Mouse (Mus musculus) Patski (cell line): Measurements from ENCODE around the gene Gltpd2. TPM values are rescaled to one million over a fixed set of nuclear protein-coding genes. Genes with fewer than 3 reads are reported as not detected.
A peak's percentile ranks its signal among the peaks of the same experiment; 100 is the strongest.

Experiments
- ATAC-seq: fragments of 100-300 bp; one replicate; pipeline ENCODE4 v1.8.0; 2021
- CTCF ChIA-PET: fragments of 350-600 bp; sonication (Branson Sonifier 250); formaldehyde crosslinking; loops from one replicate; lab custom pipeline; 2022; ENCODE audit warnings: inconsistent platforms; lab: Charles Lee
- POLR2A ChIA-PET: fragments of 350-600 bp; sonication (Branson Sonifier 250); formaldehyde crosslinking; loops from one replicate; lab custom pipeline; 2022; ENCODE audit warnings: antibody characterized with exemption, inconsistent platforms; lab: Charles Lee
- DNase-seq: peaks from one replicate; pipeline ENCODE4 v3.0.0-alpha.2; 2011; ENCODE audit warnings: low read depth, low spot score
- H3K27me3 ChIP-seq: fragments of 371-371 bp; one replicate; pipeline ENCODE4 v1.5.1; 2021
- CTCF ChIP-seq: fragments of 100-300 bp; IDR thresholded peaks from one replicate; pipeline ENCODE4 v1.5.1; 2021
- in situ Hi-C: fragments of 300-500 bp; cut with MboI; formaldehyde crosslinking; loops from 3 replicates; pipeline ENCODE4 v1.11.1; 2018; ENCODE audit warnings: low pct_unique_long_range_greater_than_20kb, mixed read lengths
- polyA plus RNA-seq: library from polyadenylated mRNA; unstranded; gene quantifications from one replicate; pipeline ENCODE4 v1.2.3, GENCODE M21; 2021

Gltpd2 gene
- polyA plus RNA-seq, 1 experiment from 2014 or later, result not detected

DNA sequence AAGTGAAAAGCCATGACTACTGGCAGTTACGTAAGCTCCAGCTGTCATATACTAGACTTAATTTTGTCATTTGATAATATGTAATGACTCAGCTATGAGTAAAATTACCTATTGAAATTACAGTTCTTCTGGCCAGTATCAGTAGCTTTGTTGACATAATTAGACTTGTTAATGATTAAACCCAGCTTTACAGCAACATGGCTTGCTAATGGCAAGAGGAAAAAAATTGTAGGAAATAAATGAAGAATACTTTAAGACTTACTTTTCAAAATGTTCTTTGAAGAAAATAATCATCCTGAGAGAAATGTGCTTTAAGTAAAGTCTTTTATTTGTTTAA lies 18.6 kb upstream of the Gltpd2 start:
- no peak for ATAC-seq
- no peaks in the 10 kb centered on the region for H3K27me3 ChIP-seq
- CTCF ChIA-PET, result interaction anchor here (0.8 to 2.0 kb wide), 17 partner anchors 12 to 89 kb away, joined by 3 to 16 read pairs (median 4); partner anchors contain the start of genes Arrb2 and Med11
- TF ChIP-seq CTCF, result no peak
- POLR2A ChIA-PET, result interaction anchor here (1.1 kb wide), 1 partner anchor 48 kb away, joined by 3 read pairs; the partner anchor contains the start of gene Med11
- DNase-seq, result no peak
- in situ Hi-C loops, result loop anchor here (5.0 kb wide), 1 partner anchor 48 kb away; the partner anchor contains the start of gene Med11

DNA sequence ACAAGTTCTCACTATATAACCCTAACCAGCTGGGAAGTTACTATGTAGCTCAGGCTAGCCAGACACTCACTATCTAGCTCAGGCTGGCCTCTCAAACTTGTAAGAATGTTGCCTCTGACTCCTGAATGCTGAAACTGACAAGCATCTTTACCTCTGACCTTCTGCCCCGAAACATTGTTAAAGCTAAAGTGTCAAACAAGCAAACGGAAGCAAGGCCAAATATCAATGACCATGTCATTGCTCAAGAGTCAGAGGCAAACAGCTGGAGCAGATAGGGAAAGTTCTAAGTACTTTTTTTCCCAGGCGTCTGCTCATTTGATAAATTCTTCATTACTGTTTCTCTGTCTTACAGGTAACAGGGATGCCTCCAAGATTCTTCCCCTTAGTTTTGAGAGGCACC lies 17.0 kb upstream of the Gltpd2 start:
- CTCF ChIA-PET, result interaction anchor here (0.9 to 1.1 kb wide), 4 partner anchors 14 to 70 kb away, joined by 3 to 4 read pairs (median 4); partner anchors contain the start of genes Arrb2 and Med11
- no peaks in the 10 kb centered on the region for H3K27me3 ChIP-seq
- POLR2A ChIA-PET, result no interaction called here
- no peak for TF ChIP-seq CTCF
- ATAC-seq (no peak), DNase-seq (no peak)
- in situ Hi-C loops, result loop anchor here (5.0 kb wide), 1 partner anchor 50 kb away; the partner anchor contains the start of gene Med11

DNA sequence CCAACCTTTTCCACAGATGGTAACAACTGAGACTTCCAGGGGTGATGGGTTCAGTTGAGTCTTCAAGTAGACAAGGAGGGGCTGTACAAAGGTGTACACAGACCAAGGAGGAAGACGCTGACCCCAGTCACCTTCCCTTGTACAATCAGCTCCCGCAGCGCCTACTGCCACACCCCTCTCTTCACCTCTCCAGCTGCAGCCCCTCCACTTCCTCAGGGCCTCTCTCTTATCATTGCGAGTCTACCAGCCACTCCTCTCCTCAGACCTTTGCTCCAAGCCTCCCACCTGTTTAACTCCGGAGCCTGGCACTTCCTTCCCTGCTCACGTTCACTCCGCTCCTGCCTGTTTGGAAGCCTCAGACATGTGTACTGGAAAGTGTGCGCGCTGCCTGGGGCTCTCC lies 14.0 kb upstream of the Gltpd2 start, which contains the start of gene Tm4sf5:
TSS of gene Tm4sf5 (plus strand) at position 275 of the 400 bp plus-strand sequence.
- DNase-seq, result no peak
- peaks cover 6% of the 10 kb centered on the region for H3K27me3 ChIP-seq
- in situ Hi-C loops, result loop anchor here (5.0 kb wide), 2 partner anchors 53 to 88 kb away; partner anchors contain the start of gene Med11
- ChIA-PET POLR2A (interaction anchor here (0.7 kb wide), 1 partner anchor 569 kb away, joined by 3 read pairs; no protein-coding TSS in a partner anchor), CTCF (interaction anchor here (0.8 to 1.6 kb wide), 4 partner anchors 52 to 92 kb away, joined by 3 to 5 read pairs (median 4); partner anchors contain the start of gene Arrb2)
- no peak for ATAC-seq
- TF ChIP-seq CTCF, result no peak

DNA sequence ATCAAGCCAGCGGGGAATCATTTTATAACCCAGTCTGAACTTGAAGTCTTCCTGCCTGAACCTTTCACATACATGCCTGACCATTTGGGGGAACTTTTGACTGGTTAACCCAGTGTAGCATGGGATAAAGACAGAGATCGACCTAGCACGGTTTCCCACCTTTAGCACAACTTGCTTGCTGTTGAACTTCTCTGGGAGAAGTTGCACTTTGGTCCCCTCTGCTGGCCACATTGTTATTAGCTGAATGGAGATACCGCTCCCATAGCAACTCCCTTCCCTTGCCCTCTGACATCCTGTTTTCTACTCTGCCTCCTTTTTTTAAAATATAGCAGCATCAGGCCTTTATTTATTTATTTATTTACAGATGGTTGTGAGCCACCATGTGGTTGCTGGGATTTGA lies 12.6 kb upstream of the Gltpd2 start:
- H3K27me3 ChIP-seq, result peaks cover 6% of the 10 kb centered on the region
- in situ Hi-C loops, result loop anchor here (5.0 kb wide), 1 partner anchor 89 kb away; no protein-coding TSS in a partner anchor
- ChIA-PET CTCF (interaction anchor here (1.1 to 2.5 kb wide), 2 partner anchors 74 to 91 kb away, joined by 4 to 9 read pairs; partner anchors contain the start of gene Arrb2), POLR2A (interaction anchor here (0.7 to 1.0 kb wide), 2 partner anchors 74 to 99 kb away, joined by 3 read pairs; no protein-coding TSS in a partner anchor)
- no peak for DNase-seq
- peak; percentile 85 for TF ChIP-seq CTCF
- no peak for ATAC-seq

DNA sequence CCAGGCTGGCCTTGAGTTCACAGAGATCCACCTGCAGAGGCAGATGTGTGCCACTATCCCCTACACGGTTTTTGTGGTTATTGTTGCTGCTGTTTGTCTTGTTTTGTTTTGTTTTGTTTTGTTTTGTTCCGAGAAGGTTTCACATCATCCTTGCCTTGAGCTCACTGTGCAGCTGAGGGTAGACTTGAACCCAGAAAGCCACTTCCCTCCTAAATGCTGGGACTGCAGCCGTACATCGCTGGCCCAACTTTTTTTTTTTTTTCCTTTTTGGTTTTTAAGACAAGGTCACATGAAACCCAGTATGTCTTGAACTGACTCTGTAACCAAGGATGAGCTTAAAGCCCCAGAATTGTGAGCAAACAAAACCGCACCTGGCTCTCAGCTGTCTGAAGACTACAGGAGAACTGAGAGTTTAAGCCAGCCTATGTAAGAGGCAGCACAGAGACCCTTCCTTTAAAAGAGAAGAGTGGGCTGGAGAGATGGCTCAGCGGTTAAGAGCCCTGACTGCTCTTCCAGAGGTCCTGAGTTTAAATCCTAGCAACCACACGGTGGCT lies 12.0 kb upstream of the Gltpd2 start:
- in situ Hi-C loops, result loop anchor here (5.0 kb wide), 1 partner anchor 90 kb away; no protein-coding TSS in a partner anchor
- ChIA-PET CTCF (interaction anchor here (1.1 to 2.5 kb wide), 2 partner anchors 75 to 92 kb away, joined by 4 to 9 read pairs; partner anchors contain the start of gene Arrb2), POLR2A (interaction anchor here (0.6 to 1.6 kb wide), 5 partner anchors 12 to 98 kb away, joined by 3 to 6 read pairs (median 3); no protein-coding TSS in a partner anchor)
- no peak for DNase-seq
- ATAC-seq, result no peak
- no peak for TF ChIP-seq CTCF
- peaks cover 6% of the 10 kb centered on the region for H3K27me3 ChIP-seq

DNA sequence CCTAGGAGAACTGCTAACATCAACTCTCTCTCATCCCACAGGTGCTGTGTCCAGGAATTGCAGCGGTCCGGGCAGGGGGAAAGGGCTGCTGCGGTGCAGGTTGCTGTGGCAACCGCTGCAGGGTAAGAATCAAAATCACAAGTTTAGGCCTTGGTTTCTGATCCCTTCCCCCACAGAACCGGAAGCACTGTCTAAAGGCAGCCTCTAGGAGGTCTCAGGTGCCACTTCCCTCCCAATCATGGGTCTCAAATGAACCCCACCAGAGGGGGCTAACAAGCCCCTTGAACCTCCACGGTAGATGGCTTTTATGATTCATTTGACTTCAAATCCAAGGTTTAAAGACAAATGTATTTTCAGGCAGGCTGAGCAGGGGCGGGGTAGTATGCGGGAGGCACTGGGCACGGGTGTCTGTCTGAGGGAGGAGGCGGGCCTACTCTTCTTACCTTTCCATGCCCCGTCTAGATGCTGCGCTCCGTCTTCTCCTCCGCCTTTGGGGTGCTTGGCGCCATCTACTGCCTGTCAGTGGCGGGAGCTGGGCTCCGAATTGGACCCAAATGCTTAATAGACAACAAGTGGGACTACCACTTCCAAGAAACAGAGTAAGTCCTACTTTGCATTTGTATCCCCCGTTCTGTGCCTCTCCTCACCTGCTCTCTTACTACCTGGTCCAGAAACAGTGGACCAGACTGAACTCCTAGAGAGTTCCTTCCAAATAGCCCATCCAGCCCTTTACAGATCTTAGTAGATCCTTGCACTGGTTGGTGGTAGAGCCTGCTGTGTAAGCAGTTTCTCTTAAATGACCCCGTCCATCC lies 9.0 kb upstream of the Gltpd2 start:
- CTCF ChIA-PET, result interaction anchor here (1.3 to 3.3 kb wide), 3 partner anchors 58 to 96 kb away, joined by 4 to 13 read pairs (median 5); no protein-coding TSS in a partner anchor

DNA sequence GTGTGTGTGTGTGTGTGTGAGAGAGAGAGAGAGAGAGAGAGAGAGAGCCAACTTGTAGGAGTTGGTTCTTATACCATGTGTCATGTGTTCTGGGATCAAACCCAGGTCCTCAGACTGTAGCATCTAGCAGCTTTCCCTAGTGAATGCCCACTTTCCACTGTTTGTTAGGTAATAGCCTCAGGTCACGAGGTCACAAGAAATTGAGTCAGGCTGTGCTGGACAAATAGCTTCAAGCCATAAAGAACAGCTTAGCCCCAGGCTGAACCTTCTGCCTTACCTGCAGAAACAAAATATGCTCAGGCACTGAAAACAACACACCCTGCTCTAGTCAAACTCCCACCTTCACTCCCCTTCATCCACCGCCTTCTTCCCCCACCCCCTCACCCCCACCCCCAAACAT lies 7.8 kb upstream of the Gltpd2 start:
- in situ Hi-C loops, result no loop called here

More for the DNA sequence above, 9.0 kb upstream of the Gltpd2 start:
- TF ChIP-seq CTCF, result peak; percentile 72
- peaks cover 14% of the 10 kb centered on the region for H3K27me3 ChIP-seq
- in situ Hi-C loops, result loop anchor here (5.0 kb wide), 1 partner anchor 93 kb away; no protein-coding TSS in a partner anchor
- DNase-seq, result no peak
- ATAC-seq, result no peak
- POLR2A ChIA-PET, result interaction anchor here (0.6 kb wide), 1 partner anchor 12 kb away, joined by 4 read pairs; no protein-coding TSS in a partner anchor

DNA sequence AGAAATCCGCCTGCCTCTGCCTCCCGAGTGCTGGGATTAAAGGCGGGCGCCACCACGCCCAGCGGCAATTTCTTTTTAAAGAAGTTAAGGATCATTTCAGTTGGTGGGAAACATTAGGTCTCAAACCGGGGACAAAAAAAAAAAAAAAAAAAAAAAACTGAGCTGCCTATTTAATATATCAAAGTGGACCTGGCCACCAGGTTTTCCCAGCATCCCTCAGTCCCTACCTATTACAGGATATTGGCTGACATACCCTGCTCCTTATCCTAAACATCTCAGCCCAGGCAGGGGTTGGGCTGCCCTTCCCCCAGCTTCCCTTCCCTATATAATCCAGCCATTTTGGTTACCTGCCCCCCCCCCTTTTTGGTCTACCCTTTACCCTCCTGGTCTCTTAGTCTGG lies 7.2 kb upstream of the Gltpd2 start:
- H3K27me3 ChIP-seq, result peaks cover 14% of the 10 kb centered on the region
- ATAC-seq (no peak), DNase-seq (no peak)
- CTCF ChIA-PET, result interaction anchor here (1.6 to 3.3 kb wide), 2 partner anchors 59 to 98 kb away, joined by 5 to 13 read pairs; no protein-coding TSS in a partner anchor
- TF ChIP-seq CTCF, result no peak
- in situ Hi-C loops, result no loop called here
- POLR2A ChIA-PET, result no interaction called here

More for the DNA sequence above, 7.8 kb upstream of the Gltpd2 start:
- TF ChIP-seq CTCF, result no peak
- no peak for DNase-seq
- peaks cover 14% of the 10 kb centered on the region for H3K27me3 ChIP-seq
- ChIA-PET POLR2A (no interaction called here), CTCF (interaction anchor here (1.6 to 3.3 kb wide), 2 partner anchors 59 to 97 kb away, joined by 5 to 13 read pairs; no protein-coding TSS in a partner anchor)
- no peak for ATAC-seq

DNA sequence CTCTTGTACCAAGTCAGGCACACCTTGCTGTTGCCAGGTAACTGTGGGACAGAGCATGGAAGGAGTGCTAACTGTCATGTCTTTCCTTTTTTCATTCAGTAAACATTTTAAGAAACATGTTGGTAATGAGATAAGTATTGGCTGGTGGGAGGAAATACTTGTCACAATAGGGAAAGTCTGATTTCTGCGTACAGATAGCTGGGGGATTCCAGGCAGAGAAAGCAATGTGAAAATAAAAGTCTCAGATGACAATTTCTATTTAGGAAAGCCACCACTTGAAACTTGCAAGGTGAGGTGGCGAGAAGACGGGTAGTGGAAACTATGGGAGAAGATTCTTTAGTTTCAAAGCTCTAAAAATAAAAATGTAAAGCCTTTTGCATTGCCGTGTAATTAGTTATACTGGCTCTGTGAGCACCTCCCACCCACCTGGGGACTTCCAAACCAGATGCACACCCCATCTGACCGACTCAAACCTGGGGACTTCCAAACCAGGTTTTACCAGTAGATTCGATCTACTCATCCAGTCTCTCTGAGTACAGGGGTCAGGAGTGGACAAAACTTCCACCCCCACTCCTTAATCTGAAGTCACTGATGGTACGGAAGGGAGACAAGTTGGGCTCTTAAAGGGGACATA lies 6.2 kb upstream of the Gltpd2 start:
- H3K27me3 ChIP-seq, result peaks cover 8% of the 10 kb centered on the region
- CTCF ChIA-PET, result interaction anchor here (1.0 to 1.5 kb wide), 4 partner anchors 12 to 105 kb away, joined by 3 to 5 read pairs (median 4); no protein-coding TSS in a partner anchor
- POLR2A ChIA-PET, result no interaction called here
- in situ Hi-C loops, result no loop called here
- DNase-seq, result no peak
- TF ChIP-seq CTCF, result no peak
- ATAC-seq, result no peak
